Mouse (Mus musculus) forebrain, embryonic 10.5 days (tissue): ENCODE measurements around the gene Prrg4. TPM values are rescaled to one million over a fixed set of nuclear protein-coding genes. Genes with fewer than 3 reads are reported as not detected.
"Not testable (repeated sequence)": the region's sequence is repeated elsewhere in the genome, so short reads cannot be mapped to it uniquely, and the experiment has no call there.

Experiments used
- DNase-seq: peaks from one replicate; pipeline ENCODE4 v3.0.0-alpha.2; 2017; ENCODE audit warnings: low spot score; ENCODE audit errors: extremely low spot score
- H3K27ac ChIP-seq: fragments of 300-500 bp; sonication (generic); 2 replicates; pipeline ENCODE4 v1.5.1; 2016; ENCODE audit warnings: mild to moderate bottlenecking
- H3K27me3 ChIP-seq: fragments of 300-500 bp; sonication (generic); 2 replicates; pipeline ENCODE4 v1.6.1; 2016; ENCODE audit warnings: mild to moderate bottlenecking; ENCODE audit not compliant: poor library complexity, severe bottlenecking
- H3K36me3 ChIP-seq: fragments of 300-500 bp; sonication (generic); replicated peaks from 2 replicates; pipeline ENCODE4 v1.6.1; 2016; ENCODE audit warnings: mild to moderate bottlenecking, moderate library complexity
- H3K4me1 ChIP-seq: fragments of 300-500 bp; sonication (generic); 2 replicates; pipeline ENCODE4 v1.6.1; 2016
- H3K4me3 ChIP-seq: fragments of 300-500 bp; sonication (generic); 2 replicates; pipeline ENCODE4 v1.5.1; 2016; ENCODE audit warnings: mild to moderate bottlenecking, moderate library complexity
- H3K9me3 ChIP-seq: fragments of 300-500 bp; sonication (generic); 2 replicates; pipeline ENCODE4 v1.6.1; 2016; ENCODE audit warnings: mild to moderate bottlenecking, moderate library complexity
- WGBS: fragments of 180-500 bp; shearing (Covaris S2); methylation state at CpG from one replicate; pipeline ENCODE4 v1.1.7; 2016; 5-methylcytosine and 5-hydroxymethylcytosine counted together
- polyA plus RNA-seq: library from polyadenylated mRNA; unstranded; fragments of >200 nt; fragmentation: Nextera tagmentation; extraction: Ambion mirVana; gene quantifications from 2 replicates; pipeline ENCODE4 v1.2.1, GENCODE M21; 2016

Gene Prrg4
- polyA plus RNA-seq: 0.71 and 0.77 TPM in 2 replicates

DNA sequence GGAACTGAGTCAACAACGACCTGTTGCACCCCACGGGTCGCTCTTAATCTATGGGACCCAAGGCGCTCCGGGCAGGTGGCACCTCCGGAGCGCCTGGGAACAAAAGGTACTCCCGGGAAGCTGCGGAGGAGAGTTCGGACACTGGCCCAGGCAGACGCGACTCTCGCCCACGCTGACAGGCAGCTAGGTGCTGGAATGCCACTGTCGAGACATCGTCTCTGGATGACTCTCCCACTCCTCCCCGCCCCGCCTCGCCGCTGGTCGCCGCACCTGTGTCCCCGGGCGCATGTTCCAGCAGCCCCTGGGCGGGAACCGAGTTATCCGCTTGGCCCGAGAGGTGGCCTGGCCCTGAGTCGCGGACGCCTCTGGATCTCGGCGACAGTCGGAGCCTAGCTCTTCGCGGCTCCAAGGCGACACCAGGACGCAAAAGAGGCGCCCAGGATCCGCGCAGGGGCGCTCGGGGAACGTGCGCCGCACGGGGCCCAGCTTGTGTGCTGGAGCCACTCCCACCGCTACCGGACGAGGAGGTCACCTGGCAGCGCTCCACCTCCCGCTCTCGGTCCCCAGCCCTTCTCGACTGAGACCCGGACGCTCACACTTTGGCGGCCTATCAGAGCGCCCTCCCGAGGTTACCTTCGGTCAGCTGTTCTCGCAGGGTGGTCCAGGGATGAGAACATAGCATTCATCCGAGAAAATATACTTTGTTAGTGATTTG lies at the start of gene Prrg4:
Prrg4 (minus strand) TSS at position 601 of the 715 bp plus-strand sequence.
- Histone ChIP-seq H3K4me3 (peak within 1 kb of the TSS; percentile 57), H3K27me3 (peaks cover 42% of the 10 kb centered on the region), H3K9me3 (no peaks in the 10 kb centered on the region), H3K4me1 (peaks cover 28% of the 10 kb centered on the region), H3K36me3 (no peaks in the 10 kb centered on the region), H3K27ac (peak within 1 kb of the TSS; percentile 70)
- WGBS: under 1% methylated on average over 62 of the region's 62 CpGs
- peak; percentile 45 for DNase-seq

DNA sequence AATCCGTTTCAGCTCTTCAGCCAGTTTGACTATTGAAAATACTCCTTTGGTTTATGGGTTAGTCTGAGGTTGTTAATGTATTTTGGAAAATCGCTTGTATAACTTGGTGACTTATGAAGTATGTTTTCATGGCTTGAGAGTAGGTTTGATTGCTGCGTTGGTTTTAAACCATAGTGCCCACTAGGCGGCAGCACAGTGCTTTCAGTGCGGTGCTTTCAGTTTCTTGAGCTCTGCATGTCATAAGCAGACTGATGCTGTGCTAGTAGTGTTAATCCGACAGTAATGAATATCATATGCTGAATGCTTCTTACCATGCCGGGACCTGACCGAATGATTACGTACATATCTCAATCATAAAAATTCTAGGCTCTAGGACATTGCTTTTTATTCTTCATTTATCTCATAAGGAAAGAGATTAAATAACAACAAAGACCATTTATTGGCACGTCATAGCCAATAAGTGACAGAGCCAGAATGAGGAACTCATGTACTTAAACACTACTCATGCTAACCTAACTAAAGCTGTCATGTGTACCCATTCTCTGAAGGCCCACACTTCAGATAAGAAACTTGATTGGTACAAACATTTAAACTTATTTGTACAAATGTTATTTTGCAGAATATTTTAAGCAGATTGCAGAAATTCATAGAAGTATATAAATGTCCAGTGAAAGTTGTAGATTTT lies 38.3 kb upstream of the Prrg4 start:
- Histone ChIP-seq H3K4me3 (no peak overlapping the region), H3K9me3 (no peaks in the 10 kb centered on the region), H3K27me3 (no peaks in the 10 kb centered on the region), H3K4me1 (no peaks in the 10 kb centered on the region), H3K27ac (no peak overlapping the region), H3K36me3 (no peaks in the 10 kb centered on the region)
- peak; percentile 66 for DNase-seq
- 24% methylated on average over 10 of the region's 10 CpGs for WGBS

DNA sequence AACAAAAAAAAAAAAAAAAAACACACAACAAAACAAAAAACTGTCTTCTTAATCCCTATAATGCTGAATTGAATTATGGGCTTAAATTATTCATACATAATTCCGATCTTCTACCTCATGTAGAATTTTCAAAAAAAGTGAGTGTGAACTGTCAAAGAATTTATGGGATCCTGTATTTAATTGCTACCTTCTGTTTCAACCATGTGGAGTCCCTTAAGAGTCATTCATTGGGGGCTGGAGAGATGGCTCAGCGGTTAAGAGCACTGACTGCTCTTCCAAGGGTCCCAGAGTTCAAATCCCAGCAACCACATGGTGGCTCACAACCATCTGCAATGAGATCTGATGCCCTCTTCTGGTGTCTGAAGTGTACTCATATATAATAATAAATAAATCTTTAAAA lies 37.7 kb upstream of the Prrg4 start:
- H3K27me3 ChIP-seq, DNase-seq, H3K36me3 ChIP-seq, H3K9me3 ChIP-seq, H3K4me1 ChIP-seq, H3K27ac ChIP-seq, H3K4me3 ChIP-seq: not testable (repeated sequence)
- 79% methylated on average over 2 of the region's 2 CpGs for WGBS

DNA sequence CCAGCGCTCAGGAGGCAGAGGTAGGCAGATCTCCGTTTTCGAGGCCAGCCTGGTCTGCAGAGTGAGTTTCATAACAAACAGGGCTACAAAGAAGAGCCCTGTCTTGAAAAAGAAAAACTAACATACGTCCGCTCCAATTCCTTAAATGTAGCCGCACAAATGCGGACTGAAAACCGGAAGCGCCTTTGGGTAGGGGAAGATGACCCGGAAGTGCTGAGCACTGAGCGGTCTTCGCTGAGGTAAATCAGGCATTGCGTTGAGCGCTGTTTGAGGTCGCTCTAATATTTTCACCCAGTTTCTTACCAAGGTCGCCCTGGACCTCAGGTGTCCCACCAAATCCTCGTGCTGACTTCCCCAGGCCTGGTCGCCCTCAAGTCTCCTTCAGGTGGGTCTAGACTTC lies 36.4 kb upstream of the Prrg4 start:
- Histone ChIP-seq H3K4me1 (no peaks in the 10 kb centered on the region), H3K9me3 (no peaks in the 10 kb centered on the region), H3K4me3 (no peak overlapping the region), H3K27ac (no peak overlapping the region), H3K27me3 (no peaks in the 10 kb centered on the region), H3K36me3 (no peaks in the 10 kb centered on the region)
- WGBS: 93% methylated on average over 18 of the region's 18 CpGs
- no peak for DNase-seq

DNA sequence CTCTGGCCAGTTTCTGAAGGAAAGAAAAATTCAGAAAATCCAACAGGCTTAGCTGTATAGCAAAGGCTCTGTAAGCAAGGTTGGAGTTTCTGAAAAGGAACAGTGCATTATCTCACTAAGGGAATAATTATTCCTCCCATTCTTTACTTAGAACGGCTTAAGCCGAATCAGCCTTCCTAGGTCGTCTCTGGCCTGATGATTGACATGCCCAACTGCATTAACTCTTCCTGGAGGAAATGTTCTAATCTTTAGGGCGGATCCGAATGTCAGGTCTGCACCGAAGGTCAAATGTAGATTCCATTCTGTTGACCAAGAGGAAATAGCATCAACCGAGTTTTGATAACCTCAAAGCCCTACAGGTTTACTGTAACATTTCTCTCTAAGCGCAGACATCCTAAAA lies 29.1 kb upstream of the Prrg4 start:
- Histone ChIP-seq H3K27ac (no peak overlapping the region), H3K4me1 (no peaks in the 10 kb centered on the region), H3K36me3 (no peaks in the 10 kb centered on the region), H3K27me3 (no peaks in the 10 kb centered on the region), H3K4me3 (no peak overlapping the region), H3K9me3 (no peaks in the 10 kb centered on the region)
- 82% methylated on average over 8 of the region's 8 CpGs for WGBS
- DNase-seq: no peak

DNA sequence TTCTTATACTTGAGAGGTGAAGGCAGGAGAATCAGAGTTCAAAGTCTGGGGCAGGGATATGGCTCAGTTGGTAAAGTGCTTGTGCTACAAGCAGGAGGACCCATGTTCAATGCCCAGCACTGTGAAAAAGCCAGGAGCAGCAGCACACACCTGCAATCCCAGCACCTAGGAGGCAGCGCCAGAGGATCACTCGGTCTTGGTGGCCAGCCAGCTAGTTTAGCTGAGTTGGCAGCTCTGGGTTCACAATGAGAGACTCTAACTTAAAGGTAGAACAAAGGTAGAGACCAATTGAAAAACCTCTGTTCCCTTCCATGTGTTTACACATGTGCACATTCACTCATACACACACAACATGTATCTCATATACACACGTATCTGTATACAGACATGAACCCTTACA lies 19.4 kb upstream of the Prrg4 start:
- no peaks in the 10 kb centered on the region for H3K4me1 ChIP-seq
- H3K9me3 ChIP-seq: no peaks in the 10 kb centered on the region
- H3K27me3 ChIP-seq: no peaks in the 10 kb centered on the region
- DNase-seq: no peak
- H3K36me3 ChIP-seq: no peaks in the 10 kb centered on the region
- H3K4me3 ChIP-seq: no peak overlapping the region
- no peak overlapping the region for H3K27ac ChIP-seq
- WGBS: 89% methylated on average over 3 of the region's 3 CpGs

DNA sequence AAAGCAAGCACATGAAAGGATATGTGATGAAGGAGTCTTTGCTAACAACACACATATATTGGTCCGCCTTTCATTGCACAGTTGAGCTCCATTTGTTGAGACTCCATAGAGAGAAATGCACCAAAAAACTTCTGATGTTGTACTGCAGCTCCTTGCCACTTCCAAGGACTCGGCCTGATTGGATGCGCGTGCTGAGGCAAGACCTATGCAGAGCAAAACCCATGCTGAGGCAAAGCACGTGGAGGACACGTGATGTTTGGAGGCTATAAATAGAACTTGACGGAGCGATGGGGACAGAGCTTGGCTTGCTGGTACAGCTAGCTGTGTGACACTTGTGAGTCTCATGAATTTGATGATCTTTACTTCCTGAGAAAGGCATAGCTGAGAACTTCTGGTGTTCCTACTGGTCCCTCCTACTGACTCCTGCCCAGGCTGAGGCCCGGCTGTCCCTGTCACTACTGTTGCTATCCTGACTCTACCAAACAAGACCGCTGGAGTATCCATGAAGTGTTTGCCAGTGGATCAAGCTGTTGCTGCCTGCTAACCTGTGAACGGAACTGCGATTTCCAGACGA lies 17.7 kb upstream of the Prrg4 start, which contains the start of gene Ccdc73:
Ccdc73 (plus strand) TSS at position 524 of the 574 bp plus-strand sequence.
- H3K27me3 ChIP-seq: no peaks in the 10 kb centered on the region
- H3K27ac ChIP-seq: no peak within 1 kb of the TSS
- no peaks in the 10 kb centered on the region for H3K9me3 ChIP-seq
- H3K4me1 ChIP-seq: no peaks in the 10 kb centered on the region
- DNase-seq: no peak
- 93% methylated on average over 13 of the region's 13 CpGs for whole genome bisulfite sequencing
- H3K4me3 ChIP-seq: no peak within 1 kb of the TSS
- no peaks in the 10 kb centered on the region for H3K36me3 ChIP-seq

DNA sequence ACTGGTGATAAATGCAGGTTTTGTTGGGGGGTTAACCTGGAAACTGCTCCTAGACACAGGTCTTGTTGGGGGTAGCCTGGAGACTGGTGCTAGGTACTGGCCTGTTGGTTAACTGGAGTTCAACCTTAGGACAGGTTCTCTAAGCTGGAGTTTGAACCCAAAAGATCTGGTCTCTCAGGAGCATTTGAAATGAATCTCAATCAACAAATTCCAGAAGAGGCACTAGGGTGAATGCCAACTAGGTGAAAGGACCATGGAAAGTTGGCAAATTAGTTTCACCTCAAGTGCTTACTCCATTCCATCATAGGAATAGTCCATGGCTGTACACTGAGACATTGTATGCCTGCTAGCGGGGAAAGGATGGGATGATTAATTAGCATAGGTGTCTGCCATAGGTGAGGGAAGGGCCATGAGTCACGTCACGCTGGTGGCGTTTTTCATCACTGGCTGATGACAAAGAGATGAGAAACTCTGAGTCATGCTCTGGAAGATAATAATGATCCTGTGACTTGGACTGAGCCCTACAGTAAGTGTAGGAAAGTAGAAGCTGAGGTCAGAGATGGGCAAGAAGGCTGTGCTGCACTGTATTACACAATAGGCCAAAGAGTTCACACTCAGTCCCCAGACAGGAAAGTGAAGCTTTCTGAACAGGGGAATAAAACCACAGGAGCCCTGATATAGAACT lies 14.6 kb upstream of the Prrg4 start:
- no peaks in the 10 kb centered on the region for H3K4me1 ChIP-seq
- no peak overlapping the region for H3K27ac ChIP-seq
- DNase-seq: no peak
- H3K27me3 ChIP-seq: no peaks in the 10 kb centered on the region
- H3K9me3 ChIP-seq: no peaks in the 10 kb centered on the region
- H3K4me3 ChIP-seq: no peak overlapping the region
- H3K36me3 ChIP-seq: no peaks in the 10 kb centered on the region
- 93% methylated on average over 4 of the region's 4 CpGs for WGBS

DNA sequence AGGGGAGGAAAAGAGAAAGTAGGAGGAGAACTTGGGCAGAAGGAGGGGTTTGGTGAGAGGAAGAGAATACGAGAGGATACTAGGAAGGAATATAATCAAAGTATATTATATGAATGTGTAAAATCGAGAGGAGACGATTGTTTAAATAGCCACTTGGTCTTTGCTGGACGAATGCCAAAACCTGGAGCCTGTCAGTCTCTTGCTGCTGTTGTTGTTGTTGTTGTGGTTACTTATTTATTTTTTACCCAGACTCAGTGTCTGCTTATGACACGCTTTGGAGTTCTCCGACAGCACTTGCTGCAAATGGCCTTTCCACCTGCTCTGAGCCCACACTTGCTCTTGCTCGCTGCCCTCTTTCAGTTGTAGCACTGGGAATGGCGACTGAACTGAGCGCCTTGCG lies 10.8 kb upstream of the Prrg4 start:
- H3K36me3 ChIP-seq: no peaks in the 10 kb centered on the region
- no peak for DNase-seq
- 91% methylated on average over 10 of the region's 10 CpGs for WGBS

DNA sequence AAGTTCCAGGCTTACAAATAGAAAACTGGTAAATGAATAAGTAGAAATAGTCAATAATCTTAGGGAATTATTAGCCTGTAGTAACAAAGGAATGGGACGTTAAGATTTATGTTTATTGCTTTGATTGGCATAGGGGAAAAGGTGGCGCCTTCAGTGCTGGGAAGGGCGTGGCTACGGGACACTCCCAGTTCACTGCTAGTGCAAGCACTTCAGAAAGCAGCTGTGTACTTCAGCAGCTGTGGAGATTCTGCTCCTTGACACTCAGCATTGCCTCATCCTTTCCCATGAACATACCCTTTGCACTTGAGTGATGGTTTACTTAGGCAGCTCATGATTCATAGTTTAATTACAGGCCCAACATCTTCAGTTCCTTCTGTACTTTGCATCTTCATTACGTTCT lies 9.4 kb upstream of the Prrg4 start:
- 90% methylated on average over 5 of the region's 5 CpGs for WGBS
- no peak for DNase-seq
- Histone ChIP-seq H3K27ac (no peak overlapping the region), H3K27me3 (no peaks in the 10 kb centered on the region), H3K36me3 (no peaks in the 10 kb centered on the region), H3K9me3 (no peaks in the 10 kb centered on the region), H3K4me1 (no peaks in the 10 kb centered on the region), H3K4me3 (no peak overlapping the region)

More for the DNA sequence above, 10.8 kb upstream of the Prrg4 start:
- Histone ChIP-seq H3K27ac (no peak overlapping the region), H3K4me3 (no peak overlapping the region), H3K9me3 (no peaks in the 10 kb centered on the region), H3K27me3 (no peaks in the 10 kb centered on the region), H3K4me1 (no peaks in the 10 kb centered on the region)

DNA sequence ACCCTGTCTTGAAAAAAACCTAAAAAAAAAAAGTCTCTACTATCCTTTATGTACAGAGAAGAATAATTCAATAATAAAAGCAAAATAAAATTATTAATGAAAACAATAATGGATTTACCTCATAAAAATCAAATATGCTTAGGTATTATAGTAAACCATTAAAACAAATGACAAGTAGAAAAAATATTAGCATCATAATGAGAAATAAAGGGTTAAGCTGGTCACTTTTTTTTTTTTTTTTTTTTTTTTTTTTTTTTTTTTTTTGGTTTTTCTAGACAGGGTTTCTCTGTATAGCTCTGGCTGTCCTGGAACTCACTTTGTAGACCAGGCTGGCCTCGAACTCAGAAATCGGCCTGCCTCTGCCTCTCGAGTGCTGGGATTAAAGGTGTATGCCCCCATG lies 8.4 kb upstream of the Prrg4 start:
- 90% methylated on average over 3 of the region's 3 CpGs for WGBS
- H3K9me3 ChIP-seq, H3K4me3 ChIP-seq, H3K27ac ChIP-seq, DNase-seq, H3K27me3 ChIP-seq, H3K36me3 ChIP-seq, H3K4me1 ChIP-seq: not testable (repeated sequence)

DNA sequence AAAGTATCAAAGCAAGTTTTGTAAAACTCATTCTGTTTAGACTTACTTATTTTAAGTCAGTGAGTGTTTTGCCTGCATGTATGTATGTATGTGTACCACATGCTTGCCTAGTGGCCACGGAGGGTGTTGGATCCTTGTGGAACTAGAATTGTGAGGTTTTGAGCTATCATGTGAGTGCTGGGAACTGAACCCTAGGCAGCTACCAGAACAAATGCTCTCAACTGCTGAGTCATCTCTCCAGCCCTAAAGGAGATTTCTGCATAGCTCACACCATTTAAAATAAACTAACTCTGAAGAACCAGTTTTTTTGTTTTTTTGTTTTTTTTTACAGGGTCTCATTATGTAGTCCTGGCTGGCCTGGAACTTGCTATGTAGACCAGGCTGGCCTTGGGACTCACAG lies 6.5 kb upstream of the Prrg4 start:
- H3K36me3 ChIP-seq: no peaks in the 10 kb centered on the region
- WGBS: 55% methylated on average over 1 of the region's 1 CpGs
- peaks cover 9% of the 10 kb centered on the region for H3K4me1 ChIP-seq
- no peak overlapping the region for H3K27ac ChIP-seq
- no peak overlapping the region for H3K4me3 ChIP-seq
- H3K27me3 ChIP-seq: peaks cover 5% of the 10 kb centered on the region; the same call in 1 of the 2 replicates
- H3K9me3 ChIP-seq: no peaks in the 10 kb centered on the region
- DNase-seq: no peak

DNA sequence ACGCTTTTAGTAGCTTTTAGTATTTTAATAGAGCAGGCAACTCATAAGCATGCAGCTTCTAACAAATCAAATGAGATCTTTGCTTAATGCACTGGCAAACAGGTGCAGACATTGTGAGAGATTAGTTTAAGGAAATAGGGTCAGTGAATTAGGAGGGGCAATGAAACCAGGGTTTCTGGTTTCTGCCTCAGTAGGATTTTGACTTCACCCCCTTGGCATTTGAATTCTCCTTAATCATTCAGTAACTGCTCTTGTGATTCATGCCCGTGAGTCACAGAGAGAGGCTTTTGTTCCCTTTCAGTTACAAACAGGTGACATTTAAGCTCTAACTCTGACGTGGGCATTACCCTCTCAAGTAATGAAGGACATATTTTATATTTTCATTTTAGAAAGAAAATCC lies 6.1 kb upstream of the Prrg4 start:
- Histone ChIP-seq H3K4me1 (peaks cover 9% of the 10 kb centered on the region), H3K27ac (no peak overlapping the region), H3K36me3 (no peaks in the 10 kb centered on the region), H3K9me3 (no peaks in the 10 kb centered on the region), H3K4me3 (no peak overlapping the region), H3K27me3 (peaks cover 10% of the 10 kb centered on the region)
- DNase-seq: no peak
- 30% methylated on average over 3 of the region's 3 CpGs for WGBS
